Mouse (Mus musculus): ENCODE measurements at regions not wholly inside any gene's neighbourhood (a gene's known extent, or its start where the extent isn't known, plus 50 kb on each side); places are given as distances from the start of the nearest gene placed in this dataset.

DNA sequence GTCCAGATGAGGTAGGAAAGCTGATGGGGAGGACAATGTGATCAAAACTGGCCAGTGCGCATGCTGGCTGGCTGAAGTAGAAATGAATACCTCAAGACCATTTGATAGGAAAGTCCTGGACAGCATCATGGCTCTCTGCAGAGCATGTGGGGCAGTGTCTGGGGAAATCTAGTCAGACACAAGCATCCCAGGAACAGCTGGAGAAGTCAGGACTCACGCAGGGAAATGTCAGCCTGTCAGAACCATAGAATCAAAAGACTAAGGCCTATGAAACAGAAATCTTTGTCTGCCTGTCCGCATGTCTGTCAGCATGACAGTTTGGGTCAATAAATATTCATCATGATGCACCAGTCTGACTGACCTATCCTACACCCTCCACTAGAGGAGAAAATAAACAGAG lies 73.7 kb upstream of the Wars2 start:
- no peak for TF ChIP-seq CTCF (IDR thresholded peaks at IDR 0.05; ENCODE audit: low read depth)
- TF ChIP-seq EP300 (IDR thresholded peaks at IDR 0.05; ENCODE audit: low read depth) = no peak
